Mouse (Mus musculus): ENCODE measurements around the gene Slc22a18. TPM values are rescaled to one million over a fixed set of nuclear protein-coding genes. Genes with fewer than 3 reads are reported as not detected.

Gene Slc22a18
- total RNA-seq (2015): 1.2 and 1.3 TPM in 2 replicates
- total RNA-seq (2017): 0.94 and 1.7 TPM in 2 replicates

DNA sequence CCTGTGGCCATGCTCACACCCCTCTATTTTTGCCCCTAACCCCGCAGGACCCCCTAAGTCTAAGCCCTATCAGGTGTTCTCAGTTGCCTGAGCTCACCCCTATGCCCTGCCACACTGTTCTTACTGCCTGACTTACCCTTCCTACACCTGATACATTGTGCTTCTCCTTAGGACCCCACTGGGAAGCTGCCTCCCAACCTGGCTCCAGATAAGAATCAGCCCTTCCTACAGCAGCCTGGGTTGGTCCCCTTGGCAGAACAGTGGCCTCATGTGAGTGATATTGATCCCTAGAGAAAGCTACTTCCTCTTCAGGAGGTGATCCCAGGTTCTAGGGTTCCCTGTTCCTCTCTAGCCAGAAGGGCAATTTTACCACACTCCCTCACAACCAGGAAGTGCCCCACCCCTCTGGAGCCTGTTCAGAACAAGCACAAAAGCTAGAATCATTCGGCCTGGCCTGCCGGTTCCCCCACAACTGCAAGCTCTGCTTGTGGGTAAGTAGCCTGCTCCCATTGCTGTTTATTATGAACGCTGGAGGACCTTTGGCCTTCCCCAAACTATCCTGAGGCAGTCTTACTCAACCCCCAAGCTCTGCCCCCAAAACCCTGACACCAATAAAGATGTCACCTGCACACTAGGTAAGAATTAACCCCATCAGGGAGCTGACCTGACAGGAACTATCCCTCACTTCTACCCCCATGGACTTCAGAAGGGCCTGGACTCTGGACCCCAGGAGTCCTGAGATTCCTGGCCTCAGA, at the start of gene Slc22a18:
Gene Slc22a18, plus strand, starts transcription at position 390 of the 755 bp plus-strand sequence.
- ATAC-seq (ENCODE audit: poor library complexity, severe bottlenecking): peak; percentile 72

DNA sequence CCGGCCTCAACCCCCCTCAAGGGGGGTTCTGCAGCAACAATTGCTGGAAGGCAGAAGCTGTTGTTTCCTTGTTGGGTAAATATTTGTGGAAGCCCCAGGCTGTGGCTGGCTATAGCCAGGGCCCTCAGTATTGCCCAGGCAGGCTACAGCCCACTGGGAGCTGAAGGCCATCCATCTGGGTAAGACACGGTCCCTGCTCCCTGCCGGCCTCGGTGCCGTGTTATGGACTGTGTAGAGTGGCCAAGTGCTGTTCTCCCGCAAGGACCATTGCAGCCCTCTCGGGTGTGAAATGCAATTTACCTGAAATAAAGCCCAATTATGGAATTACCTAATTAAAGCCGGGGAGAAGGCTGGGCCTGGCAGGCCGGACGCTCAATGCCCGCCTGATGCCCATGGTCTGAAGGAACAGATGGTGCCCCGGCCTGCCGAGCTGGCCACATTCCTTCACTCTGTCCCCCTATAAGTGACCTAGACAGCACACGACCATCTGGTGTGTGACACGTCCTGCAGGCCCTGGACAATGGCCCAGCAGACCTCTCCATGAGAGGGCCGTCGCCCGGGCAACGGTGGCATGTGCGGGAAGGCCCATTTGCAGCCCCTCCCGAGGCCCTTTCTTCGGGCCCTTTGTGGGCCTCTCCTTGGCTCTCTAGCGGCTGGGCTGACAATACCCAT, 45.3 kb upstream of the Slc22a18 start:
- ATAC-seq (ENCODE audit: poor library complexity, severe bottlenecking): no peak

DNA sequence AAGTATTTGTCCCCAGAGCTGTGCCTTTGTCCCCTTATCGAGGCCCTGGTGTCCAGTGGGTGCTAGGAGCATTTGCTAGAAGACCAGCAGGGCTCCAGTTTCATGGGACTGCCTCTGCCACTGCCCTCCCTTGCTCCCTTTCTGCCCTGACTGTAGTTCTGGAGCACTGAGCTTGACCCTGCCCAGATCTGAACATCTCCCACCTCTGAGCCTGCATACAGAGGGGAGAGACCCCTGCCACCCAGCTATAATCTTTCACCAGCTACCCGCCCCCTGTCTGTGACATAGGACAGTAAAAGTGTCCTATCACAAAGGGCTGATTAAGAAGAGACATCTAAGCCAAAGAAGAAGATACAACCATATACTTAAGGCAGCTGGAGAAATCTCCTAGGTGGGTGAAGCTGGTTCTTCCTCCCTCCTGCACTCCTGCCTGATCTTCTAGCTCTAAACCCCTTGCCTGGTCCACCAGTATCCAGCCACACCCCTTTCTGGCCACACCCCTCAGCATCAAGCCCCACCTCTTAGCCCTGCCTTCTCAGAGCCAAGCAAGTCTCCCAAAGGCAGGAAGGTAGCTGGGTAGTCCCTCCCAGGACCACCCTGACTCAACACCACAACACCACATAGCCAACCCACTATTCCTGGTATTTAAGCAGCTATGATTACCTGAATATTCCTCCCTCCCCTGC, 44.6 kb upstream of the Slc22a18 start:
- no peak for ATAC-seq (ENCODE audit: poor library complexity, severe bottlenecking)

DNA sequence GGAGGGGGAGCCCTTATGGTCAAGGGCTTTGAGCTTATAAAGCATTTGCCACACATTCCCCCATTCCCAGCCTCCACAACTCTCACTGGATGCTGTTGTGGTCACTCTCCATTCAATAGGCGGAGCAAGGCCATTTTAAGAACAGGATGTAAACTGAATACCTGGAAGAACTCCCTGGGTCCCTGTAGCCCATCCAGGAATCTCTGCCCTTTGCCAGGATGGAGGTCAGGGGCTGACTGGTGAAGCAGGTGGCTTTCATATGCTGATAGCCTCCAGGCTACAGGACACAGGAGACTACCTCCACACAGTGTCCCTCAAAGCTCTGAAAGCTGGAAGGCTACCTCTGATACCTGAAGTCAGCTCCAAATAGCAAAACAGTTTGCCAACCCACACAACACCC, 40.9 kb upstream of the Slc22a18 start:
- ATAC-seq (ENCODE audit: poor library complexity, severe bottlenecking): no peak

DNA sequence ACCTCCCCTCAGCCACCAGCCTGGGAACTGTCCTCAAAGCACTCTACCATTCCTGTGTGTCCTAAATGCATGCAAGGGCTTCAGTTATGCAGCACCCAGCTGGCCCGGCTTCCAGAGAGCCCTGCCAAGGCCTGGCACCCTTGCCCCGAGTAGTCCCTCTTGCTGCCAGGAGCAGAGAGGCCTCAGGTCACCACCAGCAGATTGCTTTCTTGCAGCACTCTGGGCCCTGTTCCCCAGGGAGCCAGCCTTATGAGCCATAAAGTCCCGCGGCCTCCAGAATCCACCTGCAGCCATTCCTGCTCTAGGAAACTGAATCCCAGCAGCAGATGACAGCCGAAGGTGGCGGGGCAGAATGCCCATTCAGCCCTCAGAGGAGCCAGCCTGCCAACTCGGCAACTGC, 40.2 kb upstream of the Slc22a18 start:
- ATAC-seq (ENCODE audit: poor library complexity, severe bottlenecking): no peak

DNA sequence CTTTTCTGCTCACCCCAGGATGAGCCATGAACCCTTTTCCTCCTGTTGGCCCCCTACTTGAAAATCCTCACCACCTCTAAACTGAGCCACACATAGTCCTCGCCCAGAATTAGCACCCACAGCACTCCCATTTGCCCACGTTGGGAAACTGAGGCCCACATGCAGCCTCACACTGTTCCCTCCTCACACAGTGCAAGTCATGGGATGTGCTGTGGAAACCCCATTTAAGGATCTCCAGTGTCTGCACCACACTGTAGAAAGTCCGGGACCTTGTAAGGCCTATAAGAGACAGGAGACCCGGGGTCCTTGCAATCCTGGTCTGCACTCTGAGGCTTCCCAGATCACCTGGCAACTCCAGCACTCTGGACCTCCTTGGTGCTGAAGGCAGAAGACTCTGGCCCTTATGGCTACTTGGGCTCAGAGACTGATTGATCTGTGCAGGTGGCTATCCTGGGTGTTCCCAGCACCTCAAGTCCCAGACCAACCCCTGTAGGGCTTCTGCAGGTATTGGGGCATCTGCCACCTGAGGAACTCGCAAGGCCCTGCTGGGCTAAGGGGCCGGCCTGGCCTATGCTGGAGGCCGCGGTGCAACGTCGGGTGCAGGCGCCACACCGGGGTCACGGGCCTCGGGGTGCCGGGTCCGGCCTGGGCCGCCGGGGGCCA, 36.2 kb upstream of the Slc22a18 start:
- ATAC-seq (ENCODE audit: poor library complexity, severe bottlenecking): no peak

DNA sequence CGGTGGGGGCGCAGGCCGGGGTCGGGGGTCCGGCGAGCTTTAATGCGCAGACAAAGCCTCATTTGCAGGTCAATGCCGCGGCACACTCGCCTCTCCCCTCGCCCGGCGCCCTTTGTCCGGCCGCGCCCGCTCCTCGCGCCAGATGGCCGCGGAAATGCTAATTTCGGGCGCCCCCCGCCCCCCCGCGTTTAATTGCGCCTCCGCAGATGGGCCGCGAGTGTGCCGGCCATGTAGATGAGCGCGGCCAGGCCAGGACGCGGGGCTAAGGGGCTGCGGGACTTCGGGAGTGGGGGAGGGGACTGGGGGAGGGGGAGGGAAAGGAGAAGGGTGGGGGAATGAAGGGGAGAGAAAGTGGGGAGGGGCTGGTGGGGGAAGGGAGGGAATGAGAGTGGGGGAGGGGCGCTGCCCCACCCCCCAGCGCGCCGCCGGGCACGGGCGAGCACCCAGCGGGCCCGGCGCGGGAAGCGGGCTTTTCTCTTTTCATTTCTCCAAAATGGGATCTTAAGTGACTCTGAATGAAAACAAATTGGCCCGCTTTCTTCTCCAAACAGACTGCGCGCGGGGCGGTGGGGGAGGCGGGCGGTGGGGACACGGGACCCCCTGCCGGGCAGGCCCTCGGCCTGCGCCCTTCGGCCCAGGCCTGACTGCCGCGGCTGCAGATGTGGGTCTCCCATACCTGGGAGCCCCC, 35.5 kb upstream of the Slc22a18 start:
- ATAC-seq (ENCODE audit: poor library complexity, severe bottlenecking): no peak

DNA sequence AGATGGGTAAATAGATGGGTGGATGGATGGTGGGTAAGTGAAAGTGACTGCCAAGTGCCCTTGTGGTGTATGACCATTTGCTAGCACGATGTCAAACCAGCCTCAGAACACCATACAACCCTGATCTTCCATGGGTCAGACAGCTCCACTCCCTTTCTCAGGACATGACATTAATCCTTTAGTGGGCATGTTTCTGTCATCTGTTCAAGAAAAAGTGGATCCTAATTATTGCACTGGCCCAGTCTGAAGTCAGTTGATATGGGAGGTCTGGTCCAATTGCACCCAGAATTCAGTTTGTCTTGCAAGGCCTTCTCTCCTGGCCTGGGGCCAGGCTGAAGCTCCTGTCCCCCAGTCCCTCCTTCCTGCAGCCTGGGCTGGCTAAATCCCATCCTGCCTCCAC, 34.6 kb upstream of the Slc22a18 start:
- no peak for ATAC-seq (ENCODE audit: poor library complexity, severe bottlenecking)

DNA sequence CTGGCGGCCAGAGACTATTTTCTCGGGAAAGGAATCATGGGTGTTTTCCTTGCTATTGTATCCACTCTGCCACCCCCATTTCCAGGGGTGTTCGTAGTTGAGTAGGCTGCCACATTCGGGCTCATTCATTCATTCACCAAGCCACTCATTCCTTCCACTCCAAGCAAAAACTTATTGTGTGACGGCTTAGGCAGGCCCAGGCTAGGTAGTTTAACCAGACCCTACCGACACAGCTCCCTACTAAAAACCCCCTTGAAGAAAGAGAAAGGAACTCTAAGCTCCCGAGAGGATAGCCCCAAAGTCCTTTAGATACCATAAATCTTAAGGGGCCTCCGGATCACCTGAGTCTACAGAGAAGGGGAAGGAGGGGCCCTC, 29.0 kb upstream of the Slc22a18 start:
- ATAC-seq (ENCODE audit: poor library complexity, severe bottlenecking): no peak

DNA sequence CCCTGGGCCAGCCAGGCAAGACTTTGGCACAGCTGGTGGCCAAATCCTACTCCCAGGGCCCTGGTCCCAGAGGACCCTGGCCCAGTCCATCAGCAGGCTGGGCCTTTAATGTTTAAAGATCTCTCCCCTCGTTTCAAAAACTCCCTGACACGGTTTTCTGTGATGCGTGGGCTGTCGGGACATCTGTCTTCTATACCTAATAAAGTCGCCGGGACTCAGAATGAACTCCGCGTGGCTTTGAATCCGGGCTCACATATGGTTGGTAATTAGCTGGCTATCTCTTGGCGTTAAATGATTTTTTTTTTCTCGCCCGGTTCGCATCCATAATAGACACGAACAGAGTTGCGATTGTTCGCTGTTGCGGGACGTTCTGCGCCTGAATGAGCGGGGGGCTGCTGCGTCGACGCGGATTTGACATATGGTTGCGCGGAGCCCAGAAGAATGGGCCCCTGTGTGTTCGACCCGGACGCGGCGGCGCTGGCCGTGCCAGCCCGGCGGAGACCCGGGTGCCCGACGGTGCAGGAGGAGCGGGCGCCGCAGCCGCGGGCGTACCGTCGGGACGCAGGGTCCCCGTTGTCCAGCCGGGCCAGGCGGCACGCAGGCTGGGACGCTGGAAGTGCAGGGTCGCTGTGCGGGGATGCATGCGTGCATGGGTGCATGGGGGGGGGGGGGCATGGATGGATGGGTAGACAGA, 28.4 kb upstream of the Slc22a18 start:
- ATAC-seq (ENCODE audit: poor library complexity, severe bottlenecking): no peak

DNA sequence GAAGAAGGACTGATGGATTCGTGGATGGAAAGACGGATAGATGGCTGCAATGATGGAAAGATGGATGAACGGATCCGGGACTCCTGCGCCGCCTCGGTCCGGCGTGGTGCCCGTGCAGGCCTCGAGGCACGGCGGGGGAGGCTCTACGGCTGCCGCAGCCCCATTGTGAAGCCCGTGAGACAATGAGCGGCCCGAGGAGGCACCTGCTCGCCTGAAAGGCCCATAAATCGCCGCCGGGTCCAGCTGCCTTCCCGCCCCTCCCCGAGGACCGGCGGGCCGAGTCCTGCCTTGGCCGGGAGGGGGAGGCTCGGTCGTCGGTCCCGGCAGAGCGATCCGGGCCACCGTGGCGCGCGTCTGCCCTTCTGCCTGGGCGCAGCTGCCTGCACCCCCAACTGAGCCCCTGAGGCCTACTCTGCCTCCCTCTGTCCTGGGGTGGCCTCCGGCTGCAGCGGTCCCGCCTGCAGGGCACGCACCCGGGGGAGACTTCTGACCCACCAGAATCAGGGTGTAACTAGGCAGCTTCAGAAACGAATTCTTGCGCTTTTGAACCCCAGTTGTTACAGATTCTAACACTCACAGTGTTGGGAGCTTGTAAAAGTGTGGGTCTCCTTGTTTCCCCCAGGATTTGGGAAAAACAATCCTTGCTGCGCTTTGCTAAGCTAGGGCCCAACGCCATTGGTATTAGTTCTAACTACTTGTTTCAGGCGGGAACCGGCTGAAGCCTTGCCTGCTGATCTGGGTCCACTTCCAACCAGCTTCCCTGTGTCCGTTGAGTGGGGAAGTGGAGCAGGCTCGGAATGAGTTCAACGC, 27.7 kb upstream of the Slc22a18 start:
- no peak for ATAC-seq (ENCODE audit: poor library complexity, severe bottlenecking)

DNA sequence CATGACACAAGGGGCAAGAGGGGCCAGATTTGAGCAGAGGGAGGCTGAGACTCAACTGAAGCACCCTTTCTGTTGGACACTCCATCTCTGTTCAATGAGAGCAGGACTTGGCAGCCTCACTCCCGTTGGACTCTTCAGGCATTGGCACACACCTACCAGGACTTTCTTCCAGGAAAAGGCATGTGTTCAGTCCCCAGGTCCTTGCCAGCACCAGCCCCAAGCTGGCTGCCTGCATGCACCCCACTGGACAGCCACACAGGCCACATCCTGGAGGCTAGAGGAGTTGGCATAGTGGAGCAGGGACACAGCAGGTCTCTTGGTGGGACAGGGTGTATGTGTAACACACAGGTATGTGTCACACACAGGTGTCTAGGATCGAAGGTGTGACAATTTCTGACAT, 26.4 kb upstream of the Slc22a18 start:
- ATAC-seq (ENCODE audit: poor library complexity, severe bottlenecking): no peak

DNA sequence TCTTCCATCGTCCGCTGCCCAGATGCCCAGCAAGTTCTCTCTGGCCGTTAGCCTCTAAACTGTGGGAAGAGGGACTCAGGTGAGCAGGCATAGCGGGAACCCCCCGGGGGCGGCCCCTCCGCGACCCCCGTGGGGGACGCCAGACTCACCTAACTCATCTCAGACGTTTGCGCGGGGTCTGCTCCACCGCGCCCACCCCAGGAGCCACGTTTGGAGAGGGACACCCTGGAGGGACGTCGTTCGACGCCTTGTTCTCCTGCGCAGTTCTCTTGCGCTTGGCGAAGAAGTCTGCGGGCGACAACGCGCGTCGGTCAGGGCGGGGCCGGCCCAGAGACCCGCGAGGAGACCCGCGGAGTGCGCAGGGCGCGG, 14.6 kb upstream of the Slc22a18 start:
- ATAC-seq (ENCODE audit: poor library complexity, severe bottlenecking): no peak

DNA sequence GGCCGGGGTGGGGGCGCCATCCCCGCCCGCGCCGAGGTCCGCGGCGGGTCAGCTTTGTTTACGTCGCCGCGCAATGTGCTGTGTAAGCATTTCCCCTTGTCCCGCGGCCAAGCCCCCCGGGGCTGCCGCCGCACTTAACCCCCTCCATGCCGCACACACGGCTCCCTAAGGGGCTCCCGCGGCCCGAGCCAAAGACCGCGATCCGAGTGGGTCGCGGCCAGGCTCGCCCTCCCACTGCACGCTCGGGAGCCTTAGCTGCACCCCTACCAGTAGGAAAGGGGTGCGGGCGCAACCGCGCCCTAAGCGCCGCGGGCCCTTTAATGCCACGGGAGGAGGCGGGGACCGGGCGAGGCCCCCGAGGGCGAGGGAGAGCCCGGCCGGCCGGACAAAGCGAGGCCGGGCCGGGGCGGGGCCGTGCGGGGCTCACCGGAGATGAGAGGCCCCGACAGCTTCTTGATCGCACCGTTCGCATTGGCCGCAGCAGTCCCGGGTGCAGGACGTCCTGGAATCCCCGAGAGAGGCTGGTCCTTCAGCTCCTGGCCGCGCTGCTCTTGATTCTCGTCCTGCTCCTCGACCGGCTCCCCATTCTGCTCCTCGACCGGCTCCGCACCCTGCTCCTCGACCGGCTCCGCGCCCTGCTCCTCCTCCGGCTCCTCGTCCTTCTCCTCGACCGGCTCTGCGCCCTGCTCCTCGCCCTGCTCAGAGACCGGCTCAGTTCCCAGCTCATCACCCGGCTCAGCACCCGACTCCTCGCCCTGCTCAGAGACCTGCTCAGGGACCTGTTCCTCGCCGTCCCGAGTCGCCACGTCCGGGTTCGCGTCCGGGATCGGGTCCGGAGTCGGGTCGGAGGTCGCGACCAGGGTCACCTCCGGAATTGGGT, 14.0 kb upstream of the Slc22a18 start:
- no peak for ATAC-seq (ENCODE audit: poor library complexity, severe bottlenecking)

DNA sequence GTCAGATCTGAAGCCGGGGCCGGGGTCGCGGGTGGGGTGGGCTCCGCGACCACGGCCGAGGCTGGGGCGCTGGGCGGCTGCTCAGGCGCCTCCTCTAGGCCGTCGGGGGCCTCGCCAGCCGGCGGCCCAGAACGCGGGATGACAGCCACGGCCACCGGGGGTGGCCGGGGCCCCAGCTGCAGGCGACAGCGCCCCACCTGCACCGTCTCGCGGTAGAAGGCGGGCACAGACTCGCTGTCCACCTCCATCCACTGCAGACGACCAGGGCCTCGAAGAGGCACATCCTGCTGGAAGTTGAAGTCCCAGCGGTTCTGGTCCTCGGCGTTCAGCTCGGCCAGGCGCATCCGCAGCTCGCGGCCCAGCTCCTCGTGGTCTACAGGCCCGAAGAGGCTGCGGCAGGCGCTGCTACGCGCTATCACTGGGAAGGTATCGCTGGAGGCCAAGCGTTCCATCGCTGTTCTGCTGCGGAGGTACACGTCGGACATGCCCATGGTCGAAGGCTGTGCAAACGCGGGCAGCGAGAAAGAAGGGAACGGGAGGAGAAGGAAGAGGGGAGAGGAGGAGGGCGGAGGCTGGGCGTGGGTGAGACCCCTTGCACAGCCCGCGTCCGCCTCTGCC, 13.2 kb upstream of the Slc22a18 start:
- no peak for ATAC-seq (ENCODE audit: poor library complexity, severe bottlenecking)

DNA sequence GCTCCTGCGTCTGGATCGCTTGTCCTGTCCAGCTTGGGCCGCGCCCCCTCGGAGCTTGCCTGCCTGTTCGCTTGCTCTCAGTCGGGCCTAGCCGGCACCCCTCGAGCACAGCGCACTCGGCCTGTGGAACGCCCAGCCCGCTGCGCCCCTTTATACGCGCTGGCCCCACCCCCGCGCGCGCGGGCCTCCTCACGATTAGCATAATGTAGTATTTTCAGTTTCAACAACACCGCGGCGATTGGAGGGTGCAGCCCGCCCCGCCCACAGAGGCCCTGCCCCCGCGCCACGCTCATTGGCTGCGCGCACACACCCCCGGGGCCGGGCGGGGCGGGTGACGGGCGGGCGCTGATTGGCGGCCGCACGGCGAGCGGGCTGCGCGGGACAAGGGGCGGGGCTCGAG, 12.7 kb upstream of the Slc22a18 start, which contains the start of gene Cdkn1c:
Gene Cdkn1c, minus strand, starts transcription at position 177 of the 400 bp plus-strand sequence.
- peak; percentile 86 for ATAC-seq (ENCODE audit: poor library complexity, severe bottlenecking)

DNA sequence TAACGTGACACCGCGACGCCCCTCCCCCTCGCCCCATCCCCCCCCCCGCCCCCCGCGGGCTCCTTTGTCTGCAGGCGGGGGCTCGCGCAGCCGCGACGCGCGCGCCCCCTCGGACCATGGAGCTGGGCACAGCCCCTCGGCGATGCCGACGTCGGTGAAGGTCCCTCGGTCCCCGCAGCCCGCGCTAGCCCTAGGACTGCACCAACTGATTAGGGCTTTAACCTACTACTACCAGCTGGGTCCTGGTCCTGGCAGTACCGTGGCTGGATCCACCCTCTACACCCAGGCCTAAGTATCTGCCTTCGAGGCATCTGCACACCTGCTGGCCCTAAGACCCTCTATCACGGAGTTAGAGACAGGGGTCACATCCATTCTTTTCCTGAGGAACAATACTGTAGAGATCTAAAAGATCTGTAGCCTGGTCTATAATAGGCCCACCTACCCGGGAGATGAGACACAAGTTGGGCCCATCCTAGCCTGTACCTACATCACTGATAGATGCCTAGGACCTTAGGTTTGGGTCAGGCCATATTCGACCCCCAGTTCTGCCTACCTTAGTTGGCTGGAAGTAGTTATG, 12.2 kb upstream of the Slc22a18 start:
- no peak for ATAC-seq (ENCODE audit: poor library complexity, severe bottlenecking)

DNA sequence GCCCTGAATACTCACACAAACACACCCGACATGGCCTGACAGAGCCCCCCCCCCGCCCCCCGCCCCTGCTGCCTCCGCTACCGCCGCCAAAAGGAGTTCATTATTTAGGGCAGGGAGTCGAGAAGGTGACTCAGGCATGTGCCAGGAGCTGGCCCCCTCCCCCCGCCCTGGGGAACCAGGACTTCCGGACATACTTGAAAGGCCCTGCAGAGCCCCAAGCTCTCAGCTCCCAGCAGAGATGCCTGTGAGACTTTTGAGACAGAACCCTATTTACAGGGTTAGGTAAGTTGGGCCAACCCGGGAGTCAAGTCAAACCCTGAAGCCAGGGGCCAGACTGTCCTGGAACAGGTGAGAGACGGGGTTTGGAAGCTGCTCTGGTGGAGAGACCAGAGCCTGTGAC, 11.6 kb upstream of the Slc22a18 start:
- no peak for ATAC-seq (ENCODE audit: poor library complexity, severe bottlenecking)
